Mouse (Mus musculus): ENCODE data around the gene Hnrnph3. TPM values are rescaled to one million over a fixed set of nuclear protein-coding genes. Genes with fewer than 3 reads are reported as not detected.
"Not testable (repeated sequence)": the region's sequence is repeated elsewhere in the genome, so short reads cannot be mapped to it uniquely, and the experiment has no call there.

Hnrnph3 gene
- polyA plus RNA-seq, 1 experiment = 68.4 TPM

DNA sequence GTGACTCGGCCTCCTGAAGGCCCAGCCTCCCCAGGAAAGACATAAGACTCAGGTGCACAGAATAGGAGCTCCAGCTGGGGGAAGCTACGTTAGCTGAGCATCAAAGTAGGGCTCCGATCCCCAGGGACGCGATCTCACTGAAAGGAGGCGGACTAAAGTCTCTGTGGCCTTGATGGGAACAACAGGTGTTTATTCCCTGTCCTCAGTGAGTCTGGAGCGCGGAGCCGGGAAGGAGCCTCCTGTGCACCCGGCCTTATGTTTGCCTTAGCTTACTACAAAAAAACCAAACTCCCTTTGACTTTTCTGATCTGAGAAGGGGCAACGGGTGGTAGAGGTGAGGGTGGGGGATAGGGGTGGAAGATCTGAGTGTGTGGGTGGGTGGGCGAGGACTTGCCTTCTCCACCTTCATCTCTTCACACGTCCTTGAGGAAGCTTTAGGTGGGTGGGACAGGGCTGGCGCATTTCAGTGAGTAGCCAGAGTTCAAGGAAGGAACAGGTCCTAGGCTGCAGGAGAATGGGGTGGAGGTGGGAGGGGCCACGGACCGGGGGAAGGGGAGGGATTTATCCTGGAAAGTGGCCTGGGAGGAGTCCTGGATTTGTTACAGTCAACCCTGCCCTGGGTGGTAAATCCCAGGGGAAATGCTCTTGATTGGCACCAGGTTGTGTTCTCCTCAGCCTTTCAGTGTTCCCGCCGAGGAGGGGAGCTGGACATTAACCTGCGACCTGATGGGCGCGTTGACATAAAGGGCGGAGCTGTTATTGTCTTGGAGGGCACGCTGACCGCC lies 33.1 kb upstream of the Hnrnph3 start:
- H3K4me3 ChIP-seq (ENCODE audit: insufficient read depth, low read length) = no peak overlapping the region
- no peak for TF ChIP-seq POLR2A (IDR thresholded peaks at IDR 0.05; ENCODE audit: low read depth, low read length)
- TF ChIP-seq CTCF (IDR thresholded peaks at IDR 0.05; ENCODE audit: borderline replicate concordance, insufficient read depth, low read length) = no peak

DNA sequence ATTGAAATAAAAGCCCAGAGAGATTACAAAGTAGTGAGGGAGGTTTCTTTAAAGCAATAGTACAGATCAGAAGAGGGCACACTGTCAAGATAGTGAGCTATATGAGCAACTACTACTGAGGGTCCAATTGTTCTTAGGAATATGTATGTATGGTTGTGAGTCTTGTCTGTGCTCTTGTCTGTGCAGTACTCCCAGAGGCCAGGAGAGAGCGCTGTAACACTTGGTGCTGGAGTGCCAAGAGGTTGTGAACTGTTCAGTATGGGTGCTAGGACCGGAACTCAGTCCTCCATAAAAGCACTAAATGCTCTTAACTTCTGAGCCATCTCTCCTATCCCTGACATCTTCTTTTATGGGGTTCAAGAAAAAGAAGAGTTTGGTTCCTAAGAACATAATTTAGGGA lies 30.6 kb upstream of the Hnrnph3 start:
- no peaks in the 10 kb centered on the region for H3K4me1 ChIP-seq (ENCODE audit: control insufficient read depth, insufficient read depth, low read length)
- TF ChIP-seq CTCF (IDR thresholded peaks at IDR 0.05; ENCODE audit: borderline replicate concordance, insufficient read depth, low read length) (no peak), POLR2A (IDR thresholded peaks at IDR 0.05; ENCODE audit: low read depth, low read length) (no peak)
- no peak overlapping the region for H3K4me3 ChIP-seq (ENCODE audit: insufficient read depth, low read length)
- no peak overlapping the region for H3K27ac ChIP-seq (ENCODE audit: insufficient read depth, low read length)

More for the DNA sequence above, 33.1 kb upstream of the Hnrnph3 start:
- no peak overlapping the region for H3K27ac ChIP-seq (ENCODE audit: insufficient read depth, low read length)
- H3K4me1 ChIP-seq (ENCODE audit: control insufficient read depth, insufficient read depth, low read length) = no peaks in the 10 kb centered on the region

- not testable (repeated sequence) for H3K4me3 ChIP-seq (ENCODE audit: insufficient read depth, low read length); H3K27ac ChIP-seq (ENCODE audit: insufficient read depth, low read length); H3K4me1 ChIP-seq (ENCODE audit: control insufficient read depth, insufficient read depth, low read length)
Measured at GRCm38 (mm10) chr10:63054071-63054470, 30.1 kb upstream of the Hnrnph3 start.

DNA sequence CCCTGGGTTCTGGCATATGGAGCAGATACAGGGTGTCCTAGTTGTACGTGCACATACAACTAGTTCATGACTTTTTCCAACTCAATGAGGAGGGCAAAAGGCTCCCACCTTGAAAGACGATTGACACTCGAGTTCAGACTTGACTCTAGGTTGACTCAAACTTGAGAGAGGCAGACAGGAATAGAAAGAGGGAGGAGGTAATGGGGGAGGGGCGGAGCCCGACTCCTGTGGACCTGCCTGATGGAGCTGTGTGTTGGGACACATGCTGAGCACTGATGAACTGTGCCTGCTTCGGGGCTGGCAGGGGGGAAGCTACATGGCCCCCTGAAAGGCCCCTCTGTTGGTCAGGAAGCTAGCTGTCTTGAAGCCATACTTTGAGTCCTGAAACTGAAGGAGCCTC lies 29.0 kb upstream of the Hnrnph3 start:
- no peak for TF ChIP-seq POLR2A (IDR thresholded peaks at IDR 0.05; ENCODE audit: low read depth, low read length)
- TF ChIP-seq CTCF (IDR thresholded peaks at IDR 0.05; ENCODE audit: borderline replicate concordance, insufficient read depth, low read length) = no peak

GRCm38 (mm10) chr10:63052011-63052410 lies 28.0 kb upstream of the Hnrnph3 start:
- no peak overlapping the region for H3K4me3 ChIP-seq (ENCODE audit: insufficient read depth, low read length)
- no peaks in the 10 kb centered on the region for H3K4me1 ChIP-seq (ENCODE audit: control insufficient read depth, insufficient read depth, low read length)
- TF ChIP-seq POLR2A (IDR thresholded peaks at IDR 0.05; ENCODE audit: low read depth, low read length) = no peak
- no peak for TF ChIP-seq CTCF (IDR thresholded peaks at IDR 0.05; ENCODE audit: borderline replicate concordance, insufficient read depth, low read length)
- H3K27ac ChIP-seq (ENCODE audit: insufficient read depth, low read length) = no peak overlapping the region

More for the DNA sequence above, 29.0 kb upstream of the Hnrnph3 start:
- no peak overlapping the region for H3K4me3 ChIP-seq (ENCODE audit: insufficient read depth, low read length)
- H3K27ac ChIP-seq (ENCODE audit: insufficient read depth, low read length) = no peak overlapping the region
- no peaks in the 10 kb centered on the region for H3K4me1 ChIP-seq (ENCODE audit: control insufficient read depth, insufficient read depth, low read length)

GRCm38 (mm10) chr10:63051267-63051666 lies 27.2 kb upstream of the Hnrnph3 start:
- no peaks in the 10 kb centered on the region for H3K4me1 ChIP-seq (ENCODE audit: control insufficient read depth, insufficient read depth, low read length)
- no peak overlapping the region for H3K4me3 ChIP-seq (ENCODE audit: insufficient read depth, low read length)
- TF ChIP-seq POLR2A (IDR thresholded peaks at IDR 0.05; ENCODE audit: low read depth, low read length) (no peak), CTCF (IDR thresholded peaks at IDR 0.05; ENCODE audit: borderline replicate concordance, insufficient read depth, low read length) (no peak)
- H3K27ac ChIP-seq (ENCODE audit: insufficient read depth, low read length) = no peak overlapping the region

GRCm38 (mm10) chr10:63049106-63049505 lies 25.1 kb upstream of the Hnrnph3 start:
- Histone ChIP-seq H3K27ac (ENCODE audit: insufficient read depth, low read length) (no peak overlapping the region), H3K4me1 (ENCODE audit: control insufficient read depth, insufficient read depth, low read length) (no peaks in the 10 kb centered on the region), H3K4me3 (ENCODE audit: insufficient read depth, low read length) (no peak overlapping the region)
- no peak for TF ChIP-seq CTCF (IDR thresholded peaks at IDR 0.05; ENCODE audit: borderline replicate concordance, insufficient read depth, low read length)

- no peak overlapping the region for H3K27ac ChIP-seq (ENCODE audit: insufficient read depth, low read length)
- TF ChIP-seq CTCF (IDR thresholded peaks at IDR 0.05; ENCODE audit: borderline replicate concordance, insufficient read depth, low read length) (no peak), POLR2A (IDR thresholded peaks at IDR 0.05; ENCODE audit: low read depth, low read length) (no peak)
- H3K4me1 ChIP-seq (ENCODE audit: control insufficient read depth, insufficient read depth, low read length) = no peaks in the 10 kb centered on the region
- no peak overlapping the region for H3K4me3 ChIP-seq (ENCODE audit: insufficient read depth, low read length)
Measured at GRCm38 (mm10) chr10:63047751-63048150, 23.7 kb upstream of the Hnrnph3 start.

DNA sequence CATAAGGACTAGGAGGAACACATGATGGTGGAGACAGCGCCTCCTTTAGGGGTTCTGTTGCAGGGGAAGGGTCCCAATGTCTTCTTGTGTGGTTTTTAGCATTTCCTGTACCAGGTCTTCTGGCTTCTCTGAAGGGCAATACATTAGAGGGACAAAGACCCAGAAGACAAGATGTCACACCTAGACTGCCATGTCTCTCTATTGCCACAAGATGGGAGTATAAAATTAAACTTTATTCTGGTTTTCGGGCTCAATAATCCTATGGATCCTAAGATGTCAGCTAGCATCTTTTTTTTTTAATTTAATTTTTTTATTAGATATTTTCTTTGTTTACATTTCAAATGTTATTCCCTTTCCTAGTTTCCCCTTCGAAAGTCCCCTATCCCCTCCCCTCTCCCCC lies 19.1 kb upstream of the Hnrnph3 start:
- no peak overlapping the region for H3K27ac ChIP-seq (ENCODE audit: insufficient read depth, low read length)
- TF ChIP-seq POLR2A (IDR thresholded peaks at IDR 0.05; ENCODE audit: low read depth, low read length) (no peak), CTCF (IDR thresholded peaks at IDR 0.05; ENCODE audit: borderline replicate concordance, insufficient read depth, low read length) (no peak)
- no peaks in the 10 kb centered on the region for H3K4me1 ChIP-seq (ENCODE audit: control insufficient read depth, insufficient read depth, low read length)
- no peak overlapping the region for H3K4me3 ChIP-seq (ENCODE audit: insufficient read depth, low read length)

- no peaks in the 10 kb centered on the region for H3K4me1 ChIP-seq (ENCODE audit: control insufficient read depth, insufficient read depth, low read length)
- TF ChIP-seq POLR2A (IDR thresholded peaks at IDR 0.05; ENCODE audit: low read depth, low read length) = no peak
- TF ChIP-seq CTCF (IDR thresholded peaks at IDR 0.05; ENCODE audit: borderline replicate concordance, insufficient read depth, low read length) = no peak
- H3K27ac ChIP-seq (ENCODE audit: insufficient read depth, low read length) = no peak overlapping the region
Measured at GRCm38 (mm10) chr10:63039867-63040628, 16.0 kb upstream of the Hnrnph3 start.

More at GRCm38 (mm10) chr10:63039867-63040628, 16.0 kb upstream of the Hnrnph3 start:
- no peak overlapping the region for H3K4me3 ChIP-seq (ENCODE audit: insufficient read depth, low read length)

All from embryonic fibroblast, embryonic 13.5 days (primary cell).